Mouse (Mus musculus): ENCODE measurements around the gene Tnp2.

GRCm38 (mm10) chr16:10788866-10789265 lies 406 bp upstream of the Tnp2 start:
- TF ChIP-seq TAL1 (IDR thresholded peaks at IDR 0.05; ENCODE audit: low read length) (no peak), GATA1 (IDR thresholded peaks at IDR 0.05; ENCODE audit: low read length) (no peak)

Measured in erythroblast, embryonic 14.5 days (primary cell).